Mouse (Mus musculus) erythroblast, adult 5-6 weeks (primary cell): ENCODE measurements around the gene Gm10300. TPM values are rescaled to one million over a fixed set of nuclear protein-coding genes. Genes with fewer than 3 reads are reported as not detected.

Experiments
- ATAC-seq: replicated peaks from 2 replicates; pipeline ENCODE4 v1.8.0; 2016; ENCODE audit warnings: moderate number of reproducible peaks, mild to moderate bottlenecking, moderate TSS enrichment, inconsistent platforms; ENCODE audit not compliant: poor library complexity, low FRiP score, severe bottlenecking
- total RNA-seq, 2 experiments: library from RNA; stranded (forward) in 1 of 2; stranded (reverse) in 1 of 2; fragments of 150-400 nt in 1 of 2; fragments of 200-764, 138-1000 nt in 1 of 2; gene quantifications; 2 replicates each; pipeline versions ENCODE4 v1.2.3 to v1.2.4; 2015 to 2017; ENCODE audit warnings: low replicate concordance in 2 of 2

Gene Gm10300
- total RNA-seq, 2 experiments from 2014 or later: 3.7 TPM; not detected in 1

GRCm38 (mm10) chr4:132076480-132077405, 2.2 kb downstream of the Gm10300 start:
- peak; percentile 48 for ATAC-seq

GRCm38 (mm10) chr4:132077445-132077844, 2.9 kb downstream of the Gm10300 start:
- peak; percentile 41 for ATAC-seq

GRCm38 (mm10) chr4:132078296-132078714, 3.8 kb downstream of the Gm10300 start:
- ATAC-seq: no peak

- ATAC-seq: no peak
Measured at GRCm38 (mm10) chr4:132079555-132080275, 5.2 kb downstream of the Gm10300 start.

GRCm38 (mm10) chr4:132080492-132080983, 6.0 kb downstream of the Gm10300 start:
- ATAC-seq: no peak

GRCm38 (mm10) chr4:132085114-132085513, 10.6 kb downstream of the Gm10300 start:
- ATAC-seq: no peak

- peak; percentile 83 for ATAC-seq
Measured at GRCm38 (mm10) chr4:132088921-132089320, 14.4 kb downstream of the Gm10300 start.

- no peak for ATAC-seq
Measured at GRCm38 (mm10) chr4:132093136-132093535, 18.6 kb downstream of the Gm10300 start.

GRCm38 (mm10) chr4:132093928-132094327, 19.4 kb downstream of the Gm10300 start:
- ATAC-seq: no peak

GRCm38 (mm10) chr4:132095043-132095442, 20.5 kb downstream of the Gm10300 start:
- no peak for ATAC-seq

- no peak for ATAC-seq
Measured at GRCm38 (mm10) chr4:132099548-132099947, 25.1 kb downstream of the Gm10300 start.

GRCm38 (mm10) chr4:132101152-132101551, 26.7 kb downstream of the Gm10300 start:
- ATAC-seq: no peak

GRCm38 (mm10) chr4:132108221-132108620, 33.7 kb downstream of the Gm10300 start:
- ATAC-seq: no peak

- no peak for ATAC-seq
Measured at GRCm38 (mm10) chr4:132111227-132111626, 36.7 kb downstream of the Gm10300 start.

- no peak for ATAC-seq
Measured at GRCm38 (mm10) chr4:132113411-132114095, 39.1 kb downstream of the Gm10300 start.

GRCm38 (mm10) chr4:132116315-132116714, 41.8 kb downstream of the Gm10300 start:
- no peak for ATAC-seq

- no peak for ATAC-seq
Measured at GRCm38 (mm10) chr4:132119566-132119965, 45.1 kb downstream of the Gm10300 start.

GRCm38 (mm10) chr4:132121674-132122073, 47.2 kb downstream of the Gm10300 start:
- ATAC-seq: no peak

- ATAC-seq: no peak
Measured at GRCm38 (mm10) chr4:132123166-132123565, 48.7 kb downstream of the Gm10300 start.
